Mouse (Mus musculus) ES-E14 (cell line): ENCODE measurements at regions not wholly inside any gene's neighbourhood (a gene's known extent, or its start where the extent isn't known, plus 50 kb on each side); places are given as distances from the start of the nearest gene placed in this dataset.

Source experiments
- DNase-seq: peaks from one replicate; pipeline ENCODE4 v3.0.0-alpha.2; 2013; ENCODE audit warnings: low read depth, low spot score
- H3K27ac ChIP-seq: 2 replicates; pipeline ENCODE4 v1.5.1; 2012; ENCODE audit warnings: low read depth, mild to moderate bottlenecking, low read length, moderate library complexity, mixed read lengths; ENCODE audit not compliant: poor library complexity, insufficient read depth, severe bottlenecking
- H3K36me3 ChIP-seq: 2 replicates; pipeline ENCODE4 v1.6.1; 2012; ENCODE audit warnings: mild to moderate bottlenecking, low read length, moderate library complexity, mixed read lengths; ENCODE audit not compliant: control insufficient read depth, poor library complexity, insufficient read depth, severe bottlenecking
- H3K4me1 ChIP-seq, 2 experiments: fragments of 150-350 bp in 1 of 2; sonication (generic) in 1 of 2; 2 replicates each; pipeline ENCODE4 v1.6.1; 2012; ENCODE audit warnings: low read length in 2 of 2, mild to moderate bottlenecking in 1 of 2, mixed read lengths in 1 of 2; ENCODE audit not compliant: control insufficient read depth in 2 of 2, insufficient read depth in 2 of 2, poor library complexity in 1 of 2
- H3K4me3 ChIP-seq, 2 experiments: fragments of 150-350 bp in 1 of 2; sonication (generic) in 1 of 2; 2 replicates each; pipeline ENCODE4 v1.5.1; 2012; ENCODE audit warnings: low read length in 2 of 2, low read depth in 1 of 2, mild to moderate bottlenecking in 1 of 2, mixed read lengths in 1 of 2; ENCODE audit not compliant: insufficient read depth in 1 of 2, poor library complexity in 1 of 2, severe bottlenecking in 1 of 2
- H3K9ac ChIP-seq: 2 replicates; pipeline ENCODE4 v1.6.1; 2012; ENCODE audit warnings: low read depth, mild to moderate bottlenecking, low read length, mixed read lengths; ENCODE audit not compliant: poor library complexity, insufficient read depth, severe bottlenecking
- H3K9me3 ChIP-seq: fragments of 150-350 bp; sonication (generic); 2 replicates; pipeline ENCODE4 v1.6.1; 2012; ENCODE audit warnings: low read depth, mild to moderate bottlenecking, low read length; ENCODE audit not compliant: control insufficient read depth, insufficient read depth
- CHD2 ChIP-seq: IDR thresholded peaks from 2 replicates; pipeline ENCODE4 v1.6.1; 2014; ENCODE audit warnings: mild to moderate bottlenecking, low read depth, low read length, inconsistent platforms
- HCFC1 ChIP-seq: IDR thresholded peaks from 2 replicates; pipeline ENCODE4 v1.6.1; 2012; ENCODE audit warnings: low read length, inconsistent platforms, borderline replicate concordance; ENCODE audit not compliant: insufficient read depth
- MAFK ChIP-seq: IDR thresholded peaks from 2 replicates; pipeline ENCODE4 v1.6.1; 2014; ENCODE audit warnings: mild to moderate bottlenecking, low read depth, low read length, inconsistent platforms; ENCODE audit not compliant: insufficient read depth
- ZC3H11A ChIP-seq: IDR thresholded peaks from 2 replicates; pipeline ENCODE4 v1.6.1; 2012; ENCODE audit warnings: low read depth, mild to moderate bottlenecking, inconsistent platforms, low read length, borderline replicate concordance
- ZNF384 ChIP-seq: IDR thresholded peaks from 2 replicates; pipeline ENCODE4 v1.6.1; 2012; ENCODE audit warnings: low read depth, low read length, inconsistent platforms
- in situ Hi-C, 2 experiments: fragments of 600-800 bp; cut with MboI; formaldehyde crosslinking; loops; one replicate each; pipeline ENCODE4 v1.15.1; 2025; ENCODE audit warnings: low sequenced_read_pairs in 2 of 2, inconsistent platforms in 1 of 2; ENCODE audit not compliant: unreplicated experiment in 2 of 2

DNA sequence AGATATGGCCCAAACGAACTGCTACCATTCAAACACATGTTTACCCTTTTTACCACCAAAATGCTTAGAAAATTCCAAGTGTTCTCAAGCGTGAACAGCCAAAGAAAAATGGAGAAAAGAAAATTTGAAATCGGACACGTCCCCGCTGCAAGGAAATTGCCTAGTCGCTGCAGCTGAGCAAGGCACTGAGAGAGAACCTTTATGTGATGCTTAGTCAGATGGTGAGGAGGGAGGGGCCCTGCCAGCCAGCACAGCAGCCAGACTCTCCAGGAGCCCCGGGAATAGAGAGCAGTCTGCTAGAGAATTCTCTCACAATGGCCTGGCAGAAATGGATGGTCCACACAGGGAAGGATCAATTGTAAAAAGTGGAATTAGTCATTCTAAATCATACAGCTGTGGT is 99.0 kb downstream of the Nkx6-1 start:
- Histone ChIP-seq H3K9me3 (no peaks in the 10 kb centered on the region), H3K9ac (no peak overlapping the region), H3K27ac (no peak overlapping the region), H3K4me3 (no peak overlapping the region), H3K36me3 (no peaks in the 10 kb centered on the region), H3K4me1 (no peaks in the 10 kb centered on the region)
- in situ Hi-C loops = no loop called here
- TF ChIP-seq ZC3H11A (no peak), CHD2 (no peak), ZNF384 (no peak), HCFC1 (no peak), MAFK (no peak)
- DNase-seq = no peak

DNA sequence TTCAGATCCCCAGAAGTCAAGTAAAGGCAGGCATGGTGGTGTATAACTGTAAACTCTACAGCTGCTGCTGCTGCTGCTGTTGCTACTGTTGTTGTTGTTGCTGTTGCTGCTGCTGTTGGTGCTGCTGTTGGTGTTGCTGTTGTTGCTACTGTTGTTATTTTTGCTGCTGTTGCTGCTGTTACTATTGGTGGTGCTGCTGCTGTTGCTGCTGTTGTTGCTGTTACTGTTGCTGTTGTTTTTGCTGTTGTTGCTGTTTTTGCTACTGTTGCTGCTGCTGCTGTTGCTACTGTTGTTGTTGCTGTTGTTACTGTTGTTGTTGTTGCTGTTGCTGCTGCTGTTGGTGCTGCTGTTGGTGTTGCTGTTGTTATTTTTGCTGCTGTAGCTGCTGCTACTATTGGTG is 104.4 kb downstream of the Nkx6-1 start:
- Histone ChIP-seq H3K36me3 (no peaks in the 10 kb centered on the region), H3K4me3 (no peak overlapping the region), H3K9me3 (no peaks in the 10 kb centered on the region), H3K4me1 (no peaks in the 10 kb centered on the region), H3K9ac (no peak overlapping the region), H3K27ac (no peak overlapping the region)
- in situ Hi-C loops = no loop called here
- TF ChIP-seq ZC3H11A (no peak), MAFK (no peak), CHD2 (no peak)
- no peak for DNase-seq

DNA sequence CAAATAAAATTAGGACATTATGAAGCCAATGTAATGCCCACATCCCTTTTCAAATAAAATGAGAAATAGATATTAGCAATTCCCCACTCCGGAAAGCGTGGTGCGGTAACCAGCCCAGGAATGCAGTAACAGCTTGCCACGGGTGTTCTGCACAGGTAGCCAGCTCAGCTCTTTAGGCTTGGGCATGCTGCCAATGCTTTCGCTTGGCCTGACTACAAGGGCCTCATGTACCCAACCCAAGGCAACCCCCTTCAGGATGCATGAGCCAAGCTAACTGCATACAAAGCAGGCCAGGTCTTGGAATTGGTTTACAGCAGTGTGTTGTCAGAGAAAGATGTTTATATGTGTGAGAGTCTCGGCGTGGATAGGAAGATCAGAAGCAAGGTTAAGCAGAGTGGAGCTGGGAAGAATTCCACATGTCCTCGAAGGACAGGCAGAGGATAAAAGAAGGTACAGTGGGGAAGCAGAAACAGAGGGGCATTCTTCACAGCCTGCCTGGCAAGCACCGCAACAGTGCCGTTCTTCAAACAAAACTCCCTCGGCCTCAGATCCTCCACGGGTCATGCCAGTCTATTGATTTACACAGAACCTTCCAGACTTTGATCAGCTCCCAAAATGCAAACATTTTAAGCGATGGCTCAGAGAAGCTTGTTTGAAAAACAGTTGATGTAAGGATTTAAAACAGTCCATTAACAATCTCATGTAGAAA is 106.4 kb downstream of the Nkx6-1 start:
- in situ Hi-C loops = no loop called here
- Histone ChIP-seq H3K27ac (no peak overlapping the region), H3K4me1 (no peaks in the 10 kb centered on the region), H3K36me3 (no peaks in the 10 kb centered on the region), H3K4me3 (no peak overlapping the region), H3K9ac (no peak overlapping the region), H3K9me3 (no peaks in the 10 kb centered on the region)
- DNase-seq = no peak
- TF ChIP-seq MAFK = no peak
- no peak for TF ChIP-seq HCFC1
- TF ChIP-seq CHD2 = no peak
- no peak for TF ChIP-seq ZC3H11A
- no peak for TF ChIP-seq ZNF384

DNA sequence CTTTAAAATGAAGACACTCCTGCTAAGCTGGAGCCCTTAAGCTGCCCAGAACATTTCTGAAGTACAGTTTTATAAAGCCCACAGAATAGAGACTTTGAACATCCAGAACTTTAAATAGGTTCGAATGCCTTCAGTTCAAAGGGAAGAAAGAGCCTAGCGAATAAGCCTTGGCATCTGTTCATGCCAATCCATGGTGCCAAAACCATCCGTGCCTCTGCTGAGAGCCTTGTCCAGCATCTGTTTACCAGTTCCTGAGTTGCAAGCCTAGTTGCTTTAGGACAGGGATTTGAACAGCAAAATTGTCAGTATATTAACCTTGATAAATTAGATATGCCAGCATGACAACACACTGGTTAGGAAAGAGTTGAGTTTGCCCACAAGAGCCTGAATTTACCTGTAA is 107.6 kb downstream of the Nkx6-1 start:
- in situ Hi-C loops = no loop called here
- H3K27ac ChIP-seq = no peak overlapping the region
- H3K4me3 ChIP-seq = no peak overlapping the region
- DNase-seq = no peak
- H3K9me3 ChIP-seq = no peaks in the 10 kb centered on the region
- H3K36me3 ChIP-seq = no peaks in the 10 kb centered on the region
- no peak overlapping the region for H3K9ac ChIP-seq
- H3K4me1 ChIP-seq = no peaks in the 10 kb centered on the region
- TF ChIP-seq ZNF384 (no peak), CHD2 (no peak), ZC3H11A (no peak), MAFK (no peak), HCFC1 (no peak)

DNA sequence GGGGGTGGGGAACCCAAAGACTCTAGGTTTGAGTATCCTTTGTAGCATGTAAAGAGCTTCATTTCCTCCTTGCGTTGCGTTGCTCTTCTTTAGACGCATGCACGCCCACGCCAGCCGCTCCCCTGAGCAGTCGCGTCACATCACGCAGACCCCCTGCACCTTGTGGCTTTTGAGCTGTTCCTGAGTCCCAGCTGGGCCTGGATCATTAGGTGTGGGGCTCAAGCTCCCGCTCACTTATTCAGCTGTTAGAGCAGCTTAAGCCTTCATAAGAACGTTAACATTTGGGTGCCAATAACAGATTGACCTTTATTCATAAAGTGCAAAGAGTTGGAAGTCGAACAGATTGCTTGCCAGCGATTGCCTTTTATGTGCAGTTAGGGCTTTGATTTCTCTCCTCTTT is 121.5 kb downstream of the Nkx6-1 start:
- in situ Hi-C loops = no loop called here

More for the DNA sequence above, 121.5 kb downstream of the Nkx6-1 start:
- Histone ChIP-seq H3K4me3 (no peak overlapping the region), H3K27ac (no peak overlapping the region), H3K9ac (no peak overlapping the region), H3K36me3 (no peaks in the 10 kb centered on the region), H3K4me1 (peaks cover 0 to 5% of the 10 kb centered on the region in 2 experiments; a peak in 1 of 4 replicates), H3K9me3 (no peaks in the 10 kb centered on the region)
- DNase-seq = no peak
- TF ChIP-seq ZC3H11A = no peak
- TF ChIP-seq ZNF384 = no peak
- TF ChIP-seq HCFC1 = no peak
- TF ChIP-seq CHD2 = no peak
- TF ChIP-seq MAFK = no peak
